Mouse (Mus musculus) liver, postnatal 0 days (tissue): ENCODE results near the gene Rapgef2.

Experiments
- CTCF ChIP-seq: sonication (generic); IDR thresholded peaks from 2 replicates; pipeline ENCODE4 v1.5.1; 2016; ENCODE audit warnings: antibody characterized with exemption, low read depth
- EP300 ChIP-seq: IDR thresholded peaks from 2 replicates; pipeline ENCODE4 v1.6.1; 2016; ENCODE audit warnings: antibody characterized with exemption, low read depth, mild to moderate bottlenecking

GRCm38 (mm10) chr3:79017440-79017839 lies 268.9 kb downstream of the Rapgef2 start:
- TF ChIP-seq CTCF (no peak), EP300 (no peak)
